Mouse (Mus musculus): ENCODE data around the gene Nms. TPM values are rescaled to one million over a fixed set of nuclear protein-coding genes. Genes with fewer than 3 reads are reported as not detected.

Gene Nms
- total RNA-seq (2021) = not detected
- long read RNA-seq, experiment 1 = 0 reads
- long read RNA-seq, experiment 2 = 0 reads

DNA sequence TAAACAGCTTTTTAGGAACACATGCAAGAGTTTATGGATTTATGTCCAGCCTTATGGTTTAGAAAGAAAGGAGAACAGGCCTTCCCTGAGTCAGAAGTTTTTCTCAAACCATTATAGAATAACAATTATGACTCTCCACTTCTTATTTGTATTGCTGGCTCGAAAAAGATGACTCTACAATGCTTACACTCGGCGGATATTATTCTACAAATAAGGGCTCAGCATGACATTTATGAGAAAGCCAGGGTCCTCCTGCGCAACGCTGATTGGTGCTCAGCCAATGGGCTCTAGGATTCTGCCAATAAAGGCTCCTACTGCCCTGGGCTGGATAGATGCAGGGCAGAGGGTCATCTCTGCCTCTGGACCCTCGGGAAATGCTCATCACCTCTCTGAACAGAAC lies at the start of gene Nms:
TSS of gene Nms (plus strand) at position 301 of the 400 bp plus-strand sequence.
- intact Hi-C loops (cut with DNase I) = no loop called here
- DNase-seq (ENCODE audit: low spot score in 2 of 2) = no peak

DNA sequence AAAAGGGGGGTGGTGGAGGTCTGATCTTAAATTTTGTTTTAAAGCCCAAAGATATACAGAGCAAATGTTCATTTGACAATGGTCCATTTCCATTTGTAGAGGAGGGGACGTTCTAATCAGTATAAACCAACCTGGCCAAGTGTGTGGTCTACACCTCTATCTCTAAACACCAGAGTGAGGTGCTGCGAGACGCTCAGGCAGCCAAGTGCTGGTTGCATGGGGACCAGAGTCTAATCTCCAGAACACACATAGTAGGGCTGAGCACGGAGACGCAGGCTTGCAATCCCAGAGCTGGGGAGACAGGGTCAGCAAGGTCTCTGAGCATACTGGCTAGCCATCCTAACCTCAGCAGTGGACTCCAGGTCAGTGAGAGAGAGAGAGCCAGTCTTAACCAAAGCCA lies 47.5 kb upstream of the Nms start:
- intact Hi-C loops (cut with DNase I) = loop anchor here (10.0 kb wide), 2 partner anchors 93 to 473 kb away; partner anchors contain the start of genes Pdcl3 and Rpl31
- no peak for DNase-seq (ENCODE audit: low spot score in 2 of 2)

DNA sequence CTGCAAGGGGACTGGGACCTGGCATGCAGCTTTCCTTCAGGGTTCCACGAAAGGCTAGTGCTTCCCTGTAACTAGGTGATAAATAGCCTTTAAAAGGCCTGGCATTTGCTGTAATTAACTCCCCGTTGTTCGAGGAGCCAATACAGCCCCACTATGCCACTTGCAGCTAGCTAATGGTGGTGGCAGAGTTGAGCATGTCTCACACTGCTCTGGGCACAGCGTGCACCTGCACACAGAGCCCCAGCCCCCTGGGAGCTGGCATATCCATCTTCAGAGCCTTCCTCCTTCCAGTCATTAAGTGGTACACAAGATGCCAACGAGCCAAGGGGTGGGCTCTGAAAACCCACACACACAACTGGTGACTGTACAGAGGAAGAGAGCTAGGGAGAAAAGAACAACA lies 45.9 kb upstream of the Nms start:
- DNase-seq (ENCODE audit: low spot score in 2 of 2) = no peak
- intact Hi-C loops (cut with DNase I) = loop anchor here (10.0 kb wide), 2 partner anchors 92 to 472 kb away; partner anchors contain the start of genes Pdcl3 and Rpl31

DNA sequence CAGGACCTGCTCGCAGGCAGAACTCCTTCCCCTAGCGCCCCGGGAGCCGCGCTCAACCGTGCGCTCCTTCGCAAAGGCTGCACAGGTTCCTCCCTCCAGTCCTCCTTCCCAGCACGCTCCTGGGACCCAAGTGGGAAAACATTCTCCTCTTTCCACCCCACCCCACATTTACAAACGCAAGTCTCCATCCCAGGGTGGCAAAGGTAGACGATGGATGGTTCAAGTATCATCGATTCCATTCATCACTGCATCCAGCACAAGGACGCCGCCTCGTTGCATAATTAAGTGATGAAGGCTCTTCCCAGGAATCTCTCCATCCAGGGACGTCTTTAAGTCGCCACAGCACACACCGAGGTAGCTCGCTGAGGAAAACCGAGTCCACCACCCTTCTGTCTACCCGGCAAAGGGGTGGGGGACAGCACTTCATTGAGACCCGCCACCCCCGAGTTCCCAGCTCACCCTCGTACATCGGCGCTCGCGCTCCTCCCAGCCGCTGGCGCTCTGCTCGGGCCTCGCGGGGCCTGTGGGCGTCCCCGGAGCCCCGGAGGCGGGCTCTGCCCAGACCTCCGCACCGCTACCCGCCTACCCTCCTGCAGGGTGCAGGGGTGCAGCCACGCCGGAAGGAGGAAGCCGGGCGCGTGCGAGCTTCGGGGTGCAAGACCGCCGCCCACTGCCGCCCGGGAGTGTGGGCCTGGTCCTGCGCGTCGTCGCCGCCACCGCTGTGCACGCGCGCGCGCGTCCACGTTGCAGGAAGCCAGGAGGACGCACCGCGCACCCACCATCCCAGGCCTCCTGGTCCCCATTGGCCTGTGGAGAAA lies 41.3 kb upstream of the Nms start, which contains the start of gene Chst10:
TSS of gene Chst10 (minus strand) at position 731 of the 818 bp plus-strand sequence.
- intact Hi-C loops (cut with DNase I) = loop anchor here (10.0 kb wide), 2 partner anchors 87 to 467 kb away; partner anchors contain the start of genes Pdcl3 and Rpl31

DNA sequence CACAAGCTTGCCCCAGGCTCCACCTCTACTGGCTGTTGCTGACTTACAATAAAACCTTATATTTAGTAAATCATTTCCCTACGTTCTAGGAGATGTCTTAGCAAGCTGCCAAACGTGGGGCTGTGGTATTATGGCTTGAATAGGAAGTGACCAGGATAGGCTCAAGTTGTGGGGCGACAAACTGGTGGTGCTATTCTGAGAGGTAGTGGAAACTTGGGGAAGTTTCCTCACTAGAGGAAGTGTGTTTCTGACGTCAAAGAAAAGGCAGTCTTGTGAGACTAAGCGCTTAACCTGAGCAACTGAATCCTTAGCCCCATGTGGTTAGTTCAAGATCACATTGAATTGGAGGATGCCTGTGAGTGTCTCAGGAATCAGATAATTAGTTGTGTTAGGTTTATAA lies 36.4 kb upstream of the Nms start:
- no peak for DNase-seq (ENCODE audit: low spot score in 2 of 2)
- intact Hi-C loops (cut with DNase I) = no loop called here

More for the DNA sequence above, 41.3 kb upstream of the Nms start, which contains the start of gene Chst10:
- DNase-seq (ENCODE audit: low spot score in 2 of 2) = peak; percentile 80 to 84

DNA sequence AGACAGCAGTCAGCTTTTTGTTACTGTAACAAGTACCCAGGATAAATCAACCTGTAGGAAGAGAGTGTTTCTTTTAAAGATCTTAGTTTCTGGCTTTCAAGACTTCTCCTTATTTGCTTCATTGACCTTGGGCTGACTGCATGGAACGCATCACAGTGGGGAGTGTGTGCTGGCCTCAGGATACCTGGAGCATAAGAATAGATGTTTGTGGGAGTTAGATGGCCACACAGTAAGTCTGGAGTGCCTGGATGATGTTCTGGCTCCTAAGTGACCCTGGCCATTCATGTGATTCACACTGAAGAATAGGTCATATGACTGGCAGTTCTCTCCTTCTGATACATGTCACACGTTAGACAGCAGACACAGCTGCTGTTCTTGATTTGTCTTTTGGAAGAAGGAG lies 35.0 kb upstream of the Nms start:
- DNase-seq (ENCODE audit: low spot score in 2 of 2) = no peak
- intact Hi-C loops (cut with DNase I) = no loop called here

DNA sequence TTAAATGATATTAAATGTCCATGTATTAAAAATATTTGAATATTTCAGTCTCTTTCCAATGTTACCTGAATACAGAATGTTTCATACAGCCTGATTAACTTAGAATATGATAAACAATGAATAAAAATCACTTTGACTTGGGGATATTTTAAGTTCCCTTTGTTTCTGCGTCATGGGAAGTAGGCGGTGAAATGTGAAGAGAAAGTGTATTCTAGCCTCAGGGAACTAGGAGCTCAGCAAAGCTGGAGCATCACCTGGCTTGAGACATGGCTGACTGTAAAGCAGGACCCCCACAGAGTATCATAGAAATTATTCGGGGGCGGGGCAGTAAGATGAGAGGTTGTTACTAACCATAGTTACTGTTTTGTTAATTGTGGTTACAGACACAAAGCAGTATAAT lies 10.0 kb upstream of the Nms start:
- DNase-seq (ENCODE audit: low spot score in 2 of 2) = peak in 1 of 2 experiments; percentile 18
- intact Hi-C loops (cut with DNase I) = no loop called here

DNA sequence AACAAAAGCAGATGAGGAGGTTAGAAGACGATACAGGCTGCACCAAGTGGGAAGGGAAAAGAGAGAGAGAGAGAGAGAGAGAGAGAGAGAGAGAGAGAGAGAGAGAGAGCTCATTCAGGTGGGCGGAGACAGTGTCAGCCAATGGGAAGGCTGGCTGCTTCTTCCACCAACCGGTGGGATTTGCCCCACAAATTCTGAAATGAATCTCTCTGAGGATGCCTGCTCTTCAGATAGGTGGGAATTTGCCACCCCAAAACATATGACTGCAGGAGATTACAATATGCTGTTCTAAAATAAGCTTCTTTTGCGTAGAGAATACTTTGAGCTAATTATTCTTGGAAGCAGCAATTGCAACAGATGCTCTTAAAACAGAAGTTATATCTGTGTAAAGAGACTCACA lies 9.5 kb upstream of the Nms start:
- intact Hi-C loops (cut with DNase I) = no loop called here
- DNase-seq (ENCODE audit: low spot score in 2 of 2) = peak; percentile 44 to 65

DNA sequence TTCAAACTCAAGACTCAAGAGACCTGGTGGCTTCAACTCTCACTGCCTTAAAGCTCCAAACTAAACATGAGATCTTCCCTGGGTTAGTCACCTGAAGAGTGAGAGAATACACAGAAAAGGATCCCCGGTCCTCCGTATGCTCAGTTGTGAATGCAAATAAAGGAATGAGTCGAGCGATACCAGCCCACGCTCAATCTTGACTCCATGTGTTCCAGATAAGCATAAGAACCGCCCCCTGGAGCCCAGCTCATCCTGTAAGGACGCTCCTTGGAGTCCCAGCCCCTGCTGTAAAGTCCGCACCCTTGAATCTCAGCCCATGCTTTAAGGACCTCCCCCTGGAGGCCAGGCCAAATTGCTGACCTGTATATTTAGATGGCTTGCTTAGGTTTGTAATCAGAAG lies 8.2 kb upstream of the Nms start:
- peak; percentile 24 to 48 for DNase-seq (ENCODE audit: low spot score in 2 of 2)
- intact Hi-C loops (cut with DNase I) = loop anchor here (5.0 kb wide), 1 partner anchor 68 kb away; no protein-coding TSS in a partner anchor

DNA sequence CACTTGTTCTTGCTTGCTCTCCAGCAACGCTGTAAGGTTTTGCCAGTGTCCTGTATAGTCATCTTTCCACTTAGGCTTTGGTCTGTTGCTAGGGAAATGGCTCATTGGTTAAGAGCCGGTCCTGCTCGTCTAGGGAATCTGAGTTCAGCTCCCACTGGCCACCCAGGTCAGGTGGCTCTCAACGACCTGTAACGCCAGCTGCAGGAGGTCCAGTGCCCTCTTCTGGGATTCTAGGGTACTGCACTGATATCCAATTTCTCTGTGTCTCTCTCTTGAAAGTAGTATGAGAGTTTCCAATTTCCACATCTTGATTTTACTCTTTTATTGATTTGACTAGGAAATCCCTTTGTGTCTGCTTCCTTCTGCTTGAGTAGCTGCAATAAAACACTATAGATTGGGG lies 4.3 kb upstream of the Nms start:
- no peak for DNase-seq (ENCODE audit: low spot score in 2 of 2)
- intact Hi-C loops (cut with DNase I) = loop anchor here (5.0 kb wide), 1 partner anchor 72 kb away; no protein-coding TSS in a partner anchor

DNA sequence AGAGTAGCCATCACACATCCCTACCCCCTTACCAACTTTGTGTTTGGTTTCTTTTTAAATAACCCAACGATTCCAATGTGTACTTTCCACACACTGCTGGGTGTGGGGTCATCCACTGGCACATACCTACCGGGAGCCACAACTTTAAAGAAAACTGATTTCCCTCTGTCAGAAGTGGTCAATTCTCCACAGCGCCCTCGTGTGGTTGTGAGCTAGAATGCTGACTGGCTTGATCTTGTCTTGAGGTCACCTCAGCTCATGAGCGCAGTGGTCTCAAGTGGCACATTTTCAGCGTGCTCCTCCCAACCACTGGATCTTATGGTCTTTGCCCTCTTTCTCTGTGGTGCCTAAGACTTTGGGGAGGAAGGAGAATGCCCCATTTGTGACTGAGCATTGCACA lies 2.2 kb upstream of the Nms start:
- intact Hi-C loops (cut with DNase I) = no loop called here
- no peak for DNase-seq (ENCODE audit: low spot score in 2 of 2)

DNA sequence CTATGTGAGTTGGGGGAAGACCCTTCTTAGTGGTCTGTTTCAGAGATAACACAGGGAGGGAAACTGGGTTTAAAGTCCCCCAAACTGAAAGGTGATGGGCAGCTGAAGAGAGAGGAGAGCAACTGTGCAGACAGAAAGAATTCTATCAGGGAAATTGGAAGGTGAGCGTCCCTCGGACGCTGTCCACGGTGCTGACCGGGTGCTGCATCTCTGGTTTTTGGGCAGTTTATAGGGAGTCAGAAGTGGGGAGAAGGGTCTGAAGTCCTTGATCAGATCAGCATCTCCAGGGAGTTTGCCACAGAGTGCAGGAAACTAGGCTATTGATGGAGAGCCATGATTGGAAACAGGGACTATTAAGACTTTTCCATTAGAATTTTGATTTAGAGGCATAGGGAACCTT lies 659 bp downstream of the Nms start:
- intact Hi-C loops (cut with DNase I) = no loop called here
- no peak for DNase-seq (ENCODE audit: low spot score in 2 of 2)

DNA sequence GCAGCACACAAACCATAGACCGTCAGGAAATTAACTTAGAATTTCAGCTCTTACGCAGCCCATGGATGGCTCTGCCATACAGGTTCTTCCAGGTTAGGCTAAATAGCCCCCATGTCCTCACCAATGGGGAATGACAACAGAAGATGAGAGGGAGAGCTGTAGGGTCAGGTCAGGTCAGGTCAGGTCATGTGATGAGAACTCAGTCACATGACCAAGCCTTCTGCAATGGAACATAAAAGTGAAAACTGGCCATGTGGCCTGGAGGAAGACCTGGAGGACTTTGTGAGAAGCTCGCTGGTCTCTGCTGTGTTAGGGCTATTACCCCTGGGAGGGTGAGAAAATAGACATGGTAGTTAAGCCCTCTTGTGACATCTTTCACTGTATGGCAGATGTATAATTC lies 17.5 kb downstream of the Nms start:
- no peak for DNase-seq (ENCODE audit: low spot score in 2 of 2)
- intact Hi-C loops (cut with DNase I) = no loop called here

DNA sequence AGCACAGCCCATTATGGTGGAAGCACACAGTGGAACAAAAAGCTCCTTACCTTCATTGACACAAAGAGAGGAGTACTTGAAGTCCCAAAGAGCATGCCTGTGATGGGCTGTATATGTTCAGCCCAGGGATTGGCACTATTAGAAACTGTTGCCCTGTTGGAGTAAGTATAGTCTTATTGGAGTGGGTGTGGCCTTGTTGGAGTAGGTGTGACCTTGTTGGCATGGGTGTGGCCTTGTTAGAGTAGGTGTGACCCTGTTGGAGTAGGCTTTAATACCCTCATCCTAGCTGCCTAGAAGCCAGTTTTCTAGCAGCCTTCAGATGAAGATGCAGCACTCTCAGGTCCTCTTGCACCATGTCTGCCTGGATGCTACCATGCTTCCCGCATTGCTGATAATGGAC lies 30.2 kb downstream of the Nms start:
- DNase-seq (ENCODE audit: low spot score in 2 of 2) = no peak
- intact Hi-C loops (cut with DNase I) = no loop called here

DNA sequence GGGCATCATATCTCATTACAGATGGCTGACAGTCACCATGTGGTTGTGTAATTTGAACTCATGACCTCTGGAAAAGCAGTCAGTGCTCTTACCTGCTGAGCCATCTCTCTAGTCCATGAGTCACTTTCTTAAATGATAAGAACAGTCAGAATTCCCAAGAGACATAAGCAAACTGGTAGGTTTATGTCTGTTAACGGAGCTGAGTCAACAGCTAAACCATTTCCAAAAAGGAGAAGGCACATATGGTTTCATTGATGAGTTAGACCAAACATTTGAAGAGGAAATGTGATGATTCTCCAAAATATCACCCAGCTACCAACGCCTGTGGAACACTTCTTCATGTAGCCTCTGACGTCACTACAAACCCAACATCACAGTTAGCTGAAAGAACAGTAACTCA lies 32.8 kb downstream of the Nms start:
- intact Hi-C loops (cut with DNase I) = no loop called here
- no peak for DNase-seq (ENCODE audit: low spot score in 2 of 2)

DNA sequence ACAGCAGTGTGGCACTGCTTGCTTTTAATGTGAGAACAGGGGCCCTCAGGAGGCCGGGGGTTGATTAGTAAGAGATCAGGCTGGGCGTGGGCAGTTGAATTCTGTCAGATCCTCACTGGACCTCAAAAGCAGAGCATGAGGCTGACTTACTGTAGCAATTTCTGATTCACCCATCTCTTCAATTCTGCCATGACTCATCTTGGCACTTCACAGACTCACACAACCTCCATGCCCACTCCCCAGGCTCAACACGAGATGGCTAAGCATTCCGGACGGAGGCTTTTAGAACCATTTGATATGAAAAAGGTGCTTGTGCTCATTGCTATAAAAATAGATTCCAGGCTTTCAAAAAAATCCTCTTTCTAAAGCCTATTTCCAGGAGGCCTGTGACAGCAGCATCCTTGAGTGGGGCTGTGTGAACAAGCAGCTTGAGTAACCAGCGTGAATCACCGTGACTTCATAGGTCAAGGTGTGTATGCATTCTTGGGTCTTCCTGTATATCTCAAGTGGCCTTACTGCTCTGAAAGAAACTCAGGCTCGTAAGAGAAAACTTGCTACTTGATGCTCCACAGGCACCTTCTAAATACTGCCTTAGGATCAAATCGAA lies 34.1 kb downstream of the Nms start:
- no peak for DNase-seq (ENCODE audit: low spot score in 2 of 2)
- intact Hi-C loops (cut with DNase I) = no loop called here

DNA sequence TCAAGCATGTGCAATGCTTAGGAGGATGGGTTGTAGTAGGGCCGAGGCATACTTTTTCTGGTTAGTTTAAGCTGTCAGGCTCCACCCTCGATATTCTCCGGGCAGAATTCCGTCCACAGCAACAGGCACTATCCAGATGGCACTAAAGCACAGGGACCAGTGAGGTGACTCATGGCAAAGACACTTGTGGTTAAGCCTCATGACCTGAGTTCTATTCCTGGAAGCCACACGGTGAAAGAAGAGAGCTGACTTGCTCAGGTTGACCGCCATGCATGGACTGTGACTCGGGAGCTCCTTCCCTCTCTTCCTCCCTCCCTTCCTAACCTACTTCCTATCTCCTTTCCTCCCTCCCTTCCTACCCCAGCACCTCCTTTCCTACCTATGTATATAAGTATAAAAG lies 41.0 kb downstream of the Nms start:
- DNase-seq (ENCODE audit: low spot score in 2 of 2) = no peak
- intact Hi-C loops (cut with DNase I) = loop anchor here (10.0 kb wide), 1 partner anchor 85 kb away; the partner anchor contains the start of gene Chst10

DNA sequence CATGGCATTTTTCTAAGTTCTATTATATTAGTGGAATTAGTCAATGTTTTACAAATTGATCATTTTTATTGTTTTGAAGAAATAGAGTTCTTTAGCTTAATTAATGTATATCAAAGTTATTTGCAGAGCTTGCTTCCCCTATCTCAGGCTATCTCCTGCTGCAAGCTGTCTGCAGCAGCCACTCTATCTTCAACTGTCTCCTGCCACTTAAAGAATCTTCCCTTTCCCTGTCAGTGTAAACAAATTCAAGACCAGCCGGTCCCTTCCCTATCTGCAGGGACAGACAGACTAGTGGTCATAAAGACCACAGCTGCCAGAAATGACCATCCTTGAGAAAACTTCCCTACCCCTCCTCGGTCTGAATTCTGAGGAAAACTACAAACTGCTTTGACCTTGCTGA lies 44.9 kb downstream of the Nms start:
- no peak for DNase-seq (ENCODE audit: low spot score in 2 of 2)
- intact Hi-C loops (cut with DNase I) = loop anchor here (10.0 kb wide), 1 partner anchor 89 kb away; the partner anchor contains the start of gene Chst10

DNA sequence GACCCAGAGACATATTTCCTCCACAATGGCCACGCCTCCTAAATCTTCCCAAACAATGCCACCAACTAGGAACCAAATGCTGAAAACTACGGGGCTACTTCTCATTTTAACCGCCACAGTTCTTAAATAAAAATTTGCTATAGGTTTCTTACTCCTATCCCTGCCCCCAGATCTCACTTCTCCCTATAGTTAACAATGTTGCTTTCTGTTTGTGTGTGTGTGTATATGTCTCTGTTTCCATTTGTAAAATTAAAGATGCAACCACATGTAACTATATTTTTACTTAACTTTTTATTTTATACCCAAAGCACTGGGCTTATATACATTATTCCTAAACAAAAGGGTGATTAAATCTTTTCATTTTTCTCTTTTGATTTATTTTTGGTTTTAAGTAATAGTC lies 46.4 kb downstream of the Nms start, which contains the start of gene Pdcl3:
TSS of gene Pdcl3 (plus strand) at position 301 of the 400 bp plus-strand sequence.
- DNase-seq (ENCODE audit: low spot score in 2 of 2) = no peak
- intact Hi-C loops (cut with DNase I) = loop anchor here (10.0 kb wide), 1 partner anchor 91 kb away; the partner anchor contains the start of gene Chst10

Data from left cerebral cortex, postnatal 14 days (tissue).